Mouse (Mus musculus) hindbrain, embryonic 12.5 days (tissue): Measurements from ENCODE around the gene Efna3. TPM values are rescaled to one million over a fixed set of nuclear protein-coding genes. Genes with fewer than 3 reads are reported as not detected.

ENCODE experiments used
- ATAC-seq: fragments of 200-750 bp; cut with Nextera tagmentation; 2 replicates; pipeline ENCODE4 v1.8.0; 2017; ENCODE audit warnings: moderate TSS enrichment; ENCODE audit not compliant: low FRiP score
- H3K27ac ChIP-seq: fragments of 300-500 bp; sonication (generic); 2 replicates; pipeline ENCODE4 v1.5.1; 2016; ENCODE audit warnings: mild to moderate bottlenecking
- H3K27me3 ChIP-seq: fragments of 300-500 bp; sonication (generic); 2 replicates; pipeline ENCODE4 v1.6.1; 2016; ENCODE audit warnings: mild to moderate bottlenecking
- H3K36me3 ChIP-seq: fragments of 300-500 bp; sonication (generic); 2 replicates; pipeline ENCODE4 v1.6.1; 2016; ENCODE audit warnings: mild to moderate bottlenecking
- H3K4me1 ChIP-seq: fragments of 300-500 bp; sonication (generic); 2 replicates; pipeline ENCODE4 v1.6.1; 2016
- H3K4me2 ChIP-seq: fragments of 300-500 bp; sonication (generic); replicated peaks from 2 replicates; pipeline ENCODE4 v1.6.1; 2016; ENCODE audit warnings: mild to moderate bottlenecking
- H3K4me3 ChIP-seq: fragments of 300-500 bp; sonication (generic); 2 replicates; pipeline ENCODE4 v1.5.1; 2016; ENCODE audit warnings: mild to moderate bottlenecking
- H3K9ac ChIP-seq: fragments of 300-500 bp; sonication (generic); 2 replicates; pipeline ENCODE4 v1.6.1; 2016; ENCODE audit warnings: mild to moderate bottlenecking, moderate library complexity
- H3K9me3 ChIP-seq: fragments of 300-500 bp; sonication (generic); replicated peaks from 2 replicates; pipeline ENCODE4 v1.6.1; 2016; ENCODE audit warnings: mild to moderate bottlenecking
- WGBS: fragments of 180-500 bp; shearing (Covaris S2); methylation state at CpG from one replicate; pipeline ENCODE4 v1.1.7; 2016; 5-methylcytosine and 5-hydroxymethylcytosine counted together
- polyA plus RNA-seq: library from polyadenylated mRNA; unstranded; fragments of >200 nt; fragmentation: Nextera tagmentation; extraction: Ambion mirVana; gene quantifications from 2 replicates; pipeline ENCODE4 v1.2.1, GENCODE M21; 2016

The Efna3 gene
- polyA plus RNA-seq, 1 experiment from 2014 or later, result 22.2 TPM

GRCm38 (mm10) chr3:89291874-89292273 is 30.9 kb downstream of the Efna3 start:
- Histone ChIP-seq H3K4me2 (no peak overlapping the region), H3K4me3 (no peak overlapping the region), H3K36me3 (no peaks in the 10 kb centered on the region), H3K9me3 (no peaks in the 10 kb centered on the region), H3K27me3 (no peaks in the 10 kb centered on the region), H3K9ac (no peak overlapping the region), H3K4me1 (peaks cover 2% of the 10 kb centered on the region; the same call in 1 of the 2 replicates), H3K27ac (no peak overlapping the region)
- ATAC-seq, result no peak
- WGBS, result 80% methylated on average over 10 of the region's 10 CpGs

DNA sequence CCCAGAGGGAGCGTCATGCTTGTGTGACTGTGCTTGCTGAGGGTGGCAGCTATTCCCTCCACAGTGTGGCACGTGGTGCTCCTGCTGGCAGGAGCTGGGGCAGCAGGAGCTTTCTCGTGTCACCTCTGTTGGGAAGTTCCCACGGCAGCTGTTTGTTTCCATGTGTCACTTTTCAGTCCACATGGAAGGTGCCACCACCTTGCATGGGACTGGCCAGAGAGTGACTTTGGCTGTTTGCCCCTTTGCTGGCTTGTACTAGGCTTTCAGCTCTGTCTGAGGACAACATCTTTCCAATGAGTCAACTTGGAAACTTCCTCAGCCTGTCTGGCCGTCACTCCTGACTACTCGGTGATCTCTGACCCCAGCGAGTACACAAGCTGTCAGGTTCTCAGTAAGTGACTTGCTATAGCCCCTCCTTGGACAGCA is 34.2 kb downstream of the Efna3 start:
- H3K4me1 ChIP-seq, result peaks cover 4% of the 10 kb centered on the region
- no peak overlapping the region for H3K9ac ChIP-seq
- no peak overlapping the region for H3K4me2 ChIP-seq
- H3K4me3 ChIP-seq, result no peak overlapping the region
- 0 out of 2 replicates have a peak, but pooled peaks cover 3% of the 10 kb centered on the region for H3K27me3 ChIP-seq
- no peak for ATAC-seq
- no peaks in the 10 kb centered on the region for H3K9me3 ChIP-seq
- WGBS, result 52% methylated on average over 7 of the region's 7 CpGs
- H3K36me3 ChIP-seq, result no peaks in the 10 kb centered on the region
- H3K27ac ChIP-seq, result no peak overlapping the region

DNA sequence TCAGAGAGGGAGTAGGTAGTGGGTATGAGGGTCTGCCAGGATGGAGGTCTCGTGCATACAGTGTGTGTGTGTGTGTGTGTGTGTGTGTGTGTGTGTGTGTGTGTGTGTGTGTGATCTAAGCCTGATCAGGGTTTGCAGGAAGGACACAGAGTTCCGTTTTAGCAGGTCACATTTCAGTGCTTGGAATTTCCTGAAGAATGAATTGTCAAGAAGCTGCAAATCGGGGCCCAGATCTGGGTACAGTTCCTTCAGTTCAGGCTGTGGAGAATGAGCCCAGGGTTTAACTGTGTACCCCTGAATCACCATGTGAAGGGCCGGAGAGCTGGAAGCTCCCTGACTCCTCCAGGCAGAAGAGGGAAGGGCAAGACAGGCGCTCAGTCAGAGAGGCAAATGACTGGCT is 35.5 kb downstream of the Efna3 start:
- Histone ChIP-seq H3K36me3 (no peaks in the 10 kb centered on the region), H3K9ac (no peak overlapping the region)
- WGBS, result 60% methylated on average over 5 of the region's 5 CpGs

GRCm38 (mm10) chr3:89285526-89285925 is 37.2 kb downstream of the Efna3 start:
- no peaks in the 10 kb centered on the region for H3K36me3 ChIP-seq
- H3K9me3 ChIP-seq, result no peaks in the 10 kb centered on the region
- no peak overlapping the region for H3K9ac ChIP-seq
- peaks cover 14% of the 10 kb centered on the region for H3K4me1 ChIP-seq
- no peak overlapping the region for H3K4me3 ChIP-seq
- peaks cover 20% of the 10 kb centered on the region for H3K27me3 ChIP-seq
- no peak for ATAC-seq
- H3K4me2 ChIP-seq, result no peak overlapping the region
- WGBS, result 27% methylated on average over 2 of the region's 2 CpGs
- H3K27ac ChIP-seq, result no peak overlapping the region

More for the DNA sequence above, 35.5 kb downstream of the Efna3 start:
- no peak overlapping the region for H3K4me2 ChIP-seq
- H3K9me3 ChIP-seq, result no peaks in the 10 kb centered on the region
- no peak overlapping the region for H3K27ac ChIP-seq
- H3K4me3 ChIP-seq, result no peak overlapping the region
- H3K27me3 ChIP-seq, result peaks cover 3% of the 10 kb centered on the region; the same call in 1 of the 2 replicates
- no peak for ATAC-seq
- peaks cover 4% of the 10 kb centered on the region for H3K4me1 ChIP-seq

GRCm38 (mm10) chr3:89284261-89284660 is 38.5 kb downstream of the Efna3 start:
- WGBS, result 90% methylated on average over 3 of the region's 3 CpGs

GRCm38 (mm10) chr3:89282291-89282643 is 40.5 kb downstream of the Efna3 start:
- Histone ChIP-seq H3K27me3 (peaks cover 48% of the 10 kb centered on the region), H3K9ac (no peak overlapping the region), H3K4me1 (peaks cover 37% of the 10 kb centered on the region), H3K36me3 (no peaks in the 10 kb centered on the region), H3K4me3 (no peak overlapping the region), H3K9me3 (no peaks in the 10 kb centered on the region), H3K4me2 (no peak overlapping the region), H3K27ac (no peak overlapping the region)
- ATAC-seq, result no peak
- WGBS, result 26% methylated on average over 4 of the region's 4 CpGs

More at GRCm38 (mm10) chr3:89284261-89284660, 38.5 kb downstream of the Efna3 start:
- Histone ChIP-seq H3K27me3 (peaks cover 28% of the 10 kb centered on the region), H3K4me2 (no peak overlapping the region), H3K27ac (no peak overlapping the region), H3K4me1 (peaks cover 27% of the 10 kb centered on the region), H3K36me3 (no peaks in the 10 kb centered on the region), H3K9me3 (no peaks in the 10 kb centered on the region), H3K9ac (no peak overlapping the region), H3K4me3 (no peak overlapping the region)
- ATAC-seq, result no peak

DNA sequence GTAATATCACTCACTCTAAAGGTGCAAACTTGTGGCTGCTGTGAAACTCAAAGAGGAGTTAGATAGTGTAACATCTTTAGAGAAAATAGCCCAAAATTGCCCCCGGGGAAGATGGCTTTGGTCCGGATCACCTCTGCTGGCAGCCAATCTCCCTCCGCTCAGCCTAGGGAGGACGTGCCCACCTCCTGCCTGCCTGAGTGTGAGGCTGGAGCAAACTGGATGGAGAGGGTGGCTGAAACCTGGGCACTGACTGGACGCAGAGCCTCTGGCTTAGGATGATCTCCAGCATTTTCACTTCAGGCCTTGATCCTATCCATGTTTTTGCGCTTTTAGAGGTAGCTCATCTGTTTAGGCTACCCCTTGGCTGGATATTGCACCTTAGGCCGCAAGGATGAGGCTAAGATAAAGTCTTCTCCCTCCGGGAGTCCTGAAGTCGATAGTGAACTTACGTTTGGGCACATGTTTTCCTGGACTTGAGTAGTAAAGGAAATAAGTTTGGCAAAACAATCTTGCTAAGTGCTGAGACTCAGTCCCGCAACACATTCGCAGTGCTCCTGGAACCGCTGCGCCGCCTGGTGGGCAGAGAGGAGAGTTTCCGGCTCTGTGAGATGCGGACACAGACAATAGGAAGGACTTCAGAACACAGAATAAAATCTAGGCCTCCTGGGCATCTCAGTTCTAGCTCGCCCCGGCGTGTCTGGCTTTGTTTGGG is 41.0 kb downstream of the Efna3 start:
- H3K36me3 ChIP-seq, result no peaks in the 10 kb centered on the region
- H3K27me3 ChIP-seq, result peaks cover 52% of the 10 kb centered on the region
- H3K9me3 ChIP-seq, result no peaks in the 10 kb centered on the region
- WGBS, result 13% methylated on average over 20 of the region's 20 CpGs
- peak overlapping the region; percentile 43 for H3K4me3 ChIP-seq
- no peak for ATAC-seq
- H3K9ac ChIP-seq, result no peak overlapping the region; the same call in 1 of the 2 replicates
- H3K27ac ChIP-seq, result no peak overlapping the region
- H3K4me1 ChIP-seq, result peaks cover 40% of the 10 kb centered on the region
- H3K4me2 ChIP-seq, result peak overlapping the region; percentile 89

DNA sequence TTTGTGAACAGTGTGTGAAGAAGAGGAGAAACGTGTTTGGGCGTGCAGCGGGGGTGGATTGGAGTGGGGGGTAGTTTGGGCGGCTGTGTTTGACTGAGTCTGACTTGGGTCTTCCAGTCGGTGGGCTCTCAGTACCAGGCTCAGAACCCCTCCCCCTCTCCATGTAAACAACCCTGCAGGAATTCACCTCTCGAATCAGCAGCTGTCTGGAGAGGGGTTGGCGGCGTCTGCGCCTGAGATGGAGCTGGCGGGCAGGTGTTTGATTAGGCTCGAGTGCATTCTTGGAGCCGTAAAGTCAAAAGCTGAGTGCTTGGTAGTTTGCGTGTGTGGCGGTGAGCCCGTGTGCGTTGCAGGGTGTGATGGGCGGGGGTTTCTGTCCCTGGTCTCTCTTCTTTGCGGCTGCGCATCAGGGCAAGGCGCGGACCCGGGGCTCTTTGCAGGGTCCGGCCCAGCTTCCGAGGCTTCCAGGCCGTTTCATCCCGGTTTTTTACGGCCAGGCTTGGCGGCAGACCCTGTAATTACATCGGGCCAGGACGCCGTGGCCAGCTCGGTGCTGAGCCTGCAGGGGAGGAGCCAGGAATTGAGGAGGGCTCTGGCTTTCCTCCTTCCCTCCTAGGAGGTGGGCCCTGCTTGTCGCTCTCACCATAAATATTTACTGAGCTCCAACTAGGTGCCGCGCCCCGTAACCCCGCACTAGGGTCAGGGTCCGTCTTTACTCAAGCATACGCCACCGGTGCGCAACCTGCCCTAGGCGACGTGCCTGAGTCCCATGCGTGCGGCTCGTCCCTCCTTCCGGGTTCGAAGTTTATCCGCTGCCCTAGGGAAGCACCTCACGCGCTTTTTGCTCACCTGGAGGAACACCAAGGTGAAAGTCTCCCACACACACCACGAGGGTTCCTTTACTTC is 41.9 kb downstream of the Efna3 start, which contains the start of gene Efna1:
Gene Efna1, minus strand, starts transcription at position 537 of the 906 bp plus-strand sequence.
- H3K27ac ChIP-seq, result no peak within 1 kb of the TSS
- H3K36me3 ChIP-seq, result no peaks in the 10 kb centered on the region
- peak within 1 kb of the TSS; percentile 43 for H3K4me3 ChIP-seq
- no peaks in the 10 kb centered on the region for H3K9me3 ChIP-seq
- peak within 1 kb of the TSS; percentile 89 for H3K4me2 ChIP-seq
- peaks cover 52% of the 10 kb centered on the region for H3K27me3 ChIP-seq
- H3K4me1 ChIP-seq, result peaks cover 39% of the 10 kb centered on the region
- ATAC-seq, result peak; percentile 24; the same call in 1 of the 2 replicates
- under 1% methylated on average over 52 of the region's 52 CpGs for WGBS
- peak within 1 kb of the TSS; percentile 61 for H3K9ac ChIP-seq

- Histone ChIP-seq H3K36me3 (no peaks in the 10 kb centered on the region), H3K4me1 (peaks cover 39% of the 10 kb centered on the region), H3K4me3 (peak overlapping the region; percentile 43), H3K4me2 (peak overlapping the region; percentile 89), H3K27me3 (peaks cover 52% of the 10 kb centered on the region), H3K27ac (no peak overlapping the region), H3K9me3 (no peaks in the 10 kb centered on the region), H3K9ac (peak overlapping the region; percentile 61)
- peak; percentile 7 for ATAC-seq
- under 1% methylated on average over 29 of the region's 29 CpGs for WGBS
These were observed 42.6 kb downstream of the Efna3 start for GRCm38 (mm10) chr3:89280050-89280605.

DNA sequence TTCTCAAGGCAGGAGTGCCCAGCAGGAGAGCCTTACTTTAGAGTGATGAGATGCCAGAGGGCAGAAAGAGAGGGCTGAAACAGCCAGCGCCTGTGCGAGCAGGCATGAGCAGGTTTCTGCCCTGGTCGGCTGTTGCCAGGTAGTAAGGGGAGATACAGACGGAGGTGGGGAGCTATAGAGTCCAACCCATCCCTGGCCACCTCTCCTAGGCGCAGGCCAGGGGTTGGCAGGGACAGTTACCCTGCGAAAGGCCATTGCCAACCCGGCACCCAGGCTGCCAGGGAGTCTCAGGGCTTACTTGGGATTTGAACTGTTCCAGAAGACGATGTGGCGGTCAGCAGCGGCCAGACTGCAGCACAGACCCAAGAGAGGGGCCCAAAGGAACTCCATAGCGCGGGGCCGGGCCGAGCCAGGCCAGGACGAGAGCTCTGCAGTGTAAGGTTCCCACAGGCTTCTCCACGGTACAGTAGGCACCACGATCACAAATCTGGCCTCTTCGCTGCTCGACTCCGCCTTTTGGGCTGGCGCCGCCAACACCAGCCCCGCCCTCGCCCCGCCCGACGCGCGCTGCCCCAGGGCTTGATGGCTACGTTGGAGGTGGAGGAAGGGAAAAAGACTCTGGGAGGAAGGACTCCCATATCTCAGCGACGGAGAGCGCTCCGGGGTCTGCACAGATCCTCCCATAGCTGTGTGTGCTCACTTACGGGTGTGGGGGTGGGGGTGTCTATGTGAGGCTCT is 43.4 kb downstream of the Efna3 start:
- H3K4me2 ChIP-seq, result peak overlapping the region; percentile 89
- H3K27ac ChIP-seq, result peak overlapping the region; percentile 62
- peaks cover 39% of the 10 kb centered on the region for H3K4me1 ChIP-seq
- peaks cover 52% of the 10 kb centered on the region for H3K27me3 ChIP-seq
- peak; percentile 70 for ATAC-seq
- H3K9ac ChIP-seq, result peak overlapping the region; percentile 61
- peak overlapping the region; percentile 43 for H3K4me3 ChIP-seq
- WGBS, result 2% methylated on average over 35 of the region's 35 CpGs
- no peaks in the 10 kb centered on the region for H3K9me3 ChIP-seq
- no peaks in the 10 kb centered on the region for H3K36me3 ChIP-seq

- H3K4me3 ChIP-seq, result peak overlapping the region; percentile 43
- no peaks in the 10 kb centered on the region for H3K36me3 ChIP-seq
- H3K9ac ChIP-seq, result peak overlapping the region; percentile 61
- H3K4me1 ChIP-seq, result peaks cover 39% of the 10 kb centered on the region
- peak overlapping the region; percentile 89 for H3K4me2 ChIP-seq
- H3K27me3 ChIP-seq, result peaks cover 49% of the 10 kb centered on the region
- no peak for ATAC-seq
- 22% methylated on average over 8 of the region's 8 CpGs for WGBS
- no peak overlapping the region for H3K27ac ChIP-seq
- H3K9me3 ChIP-seq, result no peaks in the 10 kb centered on the region
These were observed 44.1 kb downstream of the Efna3 start for GRCm38 (mm10) chr3:89278643-89279042.
